Mouse (Mus musculus): ENCODE data around the gene Zfyve27. TPM values are rescaled to one million over a fixed set of nuclear protein-coding genes. Genes with fewer than 3 reads are reported as not detected.

The Zfyve27 gene
- polyA plus RNA-seq, 1 experiment from 2014 or later = 23.7 TPM

GRCm38 (mm10) chr19:42146276-42147010, 17.3 kb upstream of the Zfyve27 start:
- Histone ChIP-seq H3K4me3 (ENCODE audit: low read depth, low read length) (no peak overlapping the region), H3K27ac (ENCODE audit: low read depth, low read length) (no peak overlapping the region)

GRCm38 (mm10) chr19:42147170-42147768, 16.5 kb upstream of the Zfyve27 start, which contains the start of gene Marveld1:
Marveld1 (plus strand) TSS chr19:42147400.
- H3K4me1 ChIP-seq (ENCODE audit: control insufficient read depth, insufficient read depth, low read length) = peaks cover 6% of the 10 kb centered on the region; the same call in 1 of the 2 replicates
- H3K9ac ChIP-seq (ENCODE audit: low read length) = peak within 1 kb of the TSS; percentile 70
- peak within 1 kb of the TSS; percentile 63 for H3K4me3 ChIP-seq (ENCODE audit: low read depth, low read length)
- H3K36me3 ChIP-seq (ENCODE audit: control insufficient read depth, insufficient read depth, low read length) = no peaks in the 10 kb centered on the region
- ATAC-seq (ENCODE audit: insufficient read depth, low FRiP score, low TSS enrichment) (peak; percentile 51; the same call in 1 of the 2 replicates), DNase-seq (ENCODE audit: low spot score) (peak; percentile 48)
- peaks cover 7% of the 10 kb centered on the region for H3K27me3 ChIP-seq (ENCODE audit: control insufficient read depth, insufficient read depth, low read length)
- peak within 1 kb of the TSS; percentile 88 for H3K4me2 ChIP-seq (ENCODE audit: low read depth)
- 2% methylated on average over 31 of the region's 57 CpGs for WGBS
- H3K27ac ChIP-seq (ENCODE audit: low read depth, low read length) = 0 out of 2 replicates have a peak within 1 kb of the TSS, but pooled peaks have one; percentile 27
- H3K9me3 ChIP-seq (ENCODE audit: control insufficient read depth, low read length) = no peaks in the 10 kb centered on the region

More at GRCm38 (mm10) chr19:42146276-42147010, 17.3 kb upstream of the Zfyve27 start:
- H3K36me3 ChIP-seq (ENCODE audit: control insufficient read depth, insufficient read depth, low read length) = no peaks in the 10 kb centered on the region
- no peak for DNase-seq (ENCODE audit: low spot score)
- H3K9ac ChIP-seq (ENCODE audit: low read length) = peak overlapping the region; percentile 70; the same call in 1 of the 2 replicates
- no peaks in the 10 kb centered on the region for H3K9me3 ChIP-seq (ENCODE audit: control insufficient read depth, low read length)
- ATAC-seq (ENCODE audit: insufficient read depth, low FRiP score, low TSS enrichment) = no peak
- peaks cover 7% of the 10 kb centered on the region for H3K27me3 ChIP-seq (ENCODE audit: control insufficient read depth, insufficient read depth, low read length)
- H3K4me1 ChIP-seq (ENCODE audit: control insufficient read depth, insufficient read depth, low read length) = peaks cover 6% of the 10 kb centered on the region; the same call in 1 of the 2 replicates
- WGBS = 89% methylated on average over 9 of the region's 9 CpGs
- no peak overlapping the region; the same call in 1 of the 2 replicates for H3K4me2 ChIP-seq (ENCODE audit: low read depth)

- Histone ChIP-seq H3K4me1 (ENCODE audit: control insufficient read depth, insufficient read depth, low read length) (peaks cover 6% of the 10 kb centered on the region; the same call in 1 of the 2 replicates), H3K4me3 (ENCODE audit: low read depth, low read length) (peak overlapping the region; percentile 63), H3K9ac (ENCODE audit: low read length) (peak overlapping the region; percentile 70), H3K27ac (ENCODE audit: low read depth, low read length) (0 out of 2 replicates have a peak overlapping the region, but pooled peaks have one; percentile 27), H3K36me3 (ENCODE audit: control insufficient read depth, insufficient read depth, low read length) (no peaks in the 10 kb centered on the region), H3K27me3 (ENCODE audit: control insufficient read depth, insufficient read depth, low read length) (peaks cover 10% of the 10 kb centered on the region), H3K4me2 (ENCODE audit: low read depth) (peak overlapping the region; percentile 88), H3K9me3 (ENCODE audit: control insufficient read depth, low read length) (no peaks in the 10 kb centered on the region)
- DNase-seq (ENCODE audit: low spot score) (peak; percentile 59), ATAC-seq (ENCODE audit: insufficient read depth, low FRiP score, low TSS enrichment) (peak; percentile 42; the same call in 1 of the 2 replicates)
- 1% methylated on average over 55 of the region's 63 CpGs for WGBS
Observed at GRCm38 (mm10) chr19:42147769-42148568, 15.8 kb upstream of the Zfyve27 start.

GRCm38 (mm10) chr19:42148569-42148860, 15.2 kb upstream of the Zfyve27 start:
- 22% methylated on average over 7 of the region's 7 CpGs for WGBS
- peak overlapping the region; percentile 70 for H3K9ac ChIP-seq (ENCODE audit: low read length)
- DNase-seq (ENCODE audit: low spot score) (no peak), ATAC-seq (ENCODE audit: insufficient read depth, low FRiP score, low TSS enrichment) (no peak)
- H3K4me2 ChIP-seq (ENCODE audit: low read depth) = peak overlapping the region; percentile 88
- H3K36me3 ChIP-seq (ENCODE audit: control insufficient read depth, insufficient read depth, low read length) = no peaks in the 10 kb centered on the region
- H3K4me1 ChIP-seq (ENCODE audit: control insufficient read depth, insufficient read depth, low read length) = peaks cover 6% of the 10 kb centered on the region; the same call in 1 of the 2 replicates
- H3K4me3 ChIP-seq (ENCODE audit: low read depth, low read length) = peak overlapping the region; percentile 63
- H3K9me3 ChIP-seq (ENCODE audit: control insufficient read depth, low read length) = no peaks in the 10 kb centered on the region
- peaks cover 10% of the 10 kb centered on the region for H3K27me3 ChIP-seq (ENCODE audit: control insufficient read depth, insufficient read depth, low read length)
- no peak overlapping the region for H3K27ac ChIP-seq (ENCODE audit: low read depth, low read length)

GRCm38 (mm10) chr19:42151990-42152389, 11.8 kb upstream of the Zfyve27 start:
- 7% methylated on average over 6 of the region's 6 CpGs for WGBS
- no peaks in the 10 kb centered on the region for H3K9me3 ChIP-seq (ENCODE audit: control insufficient read depth, low read length)
- no peak overlapping the region for H3K9ac ChIP-seq (ENCODE audit: low read length)
- ATAC-seq (ENCODE audit: insufficient read depth, low FRiP score, low TSS enrichment) (peak; percentile 50; the same call in 1 of the 2 replicates), DNase-seq (ENCODE audit: low spot score) (peak; percentile 85)
- H3K27me3 ChIP-seq (ENCODE audit: control insufficient read depth, insufficient read depth, low read length) = peaks cover 8% of the 10 kb centered on the region
- no peak overlapping the region for H3K4me3 ChIP-seq (ENCODE audit: low read depth, low read length)
- H3K36me3 ChIP-seq (ENCODE audit: control insufficient read depth, insufficient read depth, low read length) = no peaks in the 10 kb centered on the region
- H3K27ac ChIP-seq (ENCODE audit: low read depth, low read length) = no peak overlapping the region
- peaks cover 6% of the 10 kb centered on the region; the same call in 1 of the 2 replicates for H3K4me1 ChIP-seq (ENCODE audit: control insufficient read depth, insufficient read depth, low read length)
- no peak overlapping the region for H3K4me2 ChIP-seq (ENCODE audit: low read depth)

- no peaks in the 10 kb centered on the region for H3K4me1 ChIP-seq (ENCODE audit: control insufficient read depth, insufficient read depth, low read length)
- H3K27ac ChIP-seq (ENCODE audit: low read depth, low read length) = no peak overlapping the region
- DNase-seq (ENCODE audit: low spot score) (no peak), ATAC-seq (ENCODE audit: insufficient read depth, low FRiP score, low TSS enrichment) (no peak)
- 0 out of 2 replicates have a peak, but pooled peaks cover 3% of the 10 kb centered on the region for H3K27me3 ChIP-seq (ENCODE audit: control insufficient read depth, insufficient read depth, low read length)
- no peak overlapping the region for H3K4me2 ChIP-seq (ENCODE audit: low read depth)
- no peak overlapping the region for H3K4me3 ChIP-seq (ENCODE audit: low read depth, low read length)
- no peak overlapping the region for H3K9ac ChIP-seq (ENCODE audit: low read length)
- no peaks in the 10 kb centered on the region for H3K36me3 ChIP-seq (ENCODE audit: control insufficient read depth, insufficient read depth, low read length)
- WGBS = 76% methylated on average over 12 of the region's 12 CpGs
- no peaks in the 10 kb centered on the region for H3K9me3 ChIP-seq (ENCODE audit: control insufficient read depth, low read length)
Observed at GRCm38 (mm10) chr19:42157493-42158237, 6.1 kb upstream of the Zfyve27 start.

- ATAC-seq (ENCODE audit: insufficient read depth, low FRiP score, low TSS enrichment) (no peak), DNase-seq (ENCODE audit: low spot score) (no peak)
- Histone ChIP-seq H3K27me3 (ENCODE audit: control insufficient read depth, insufficient read depth, low read length) (no peaks in the 10 kb centered on the region), H3K4me3 (ENCODE audit: low read depth, low read length) (no peak overlapping the region), H3K9me3 (ENCODE audit: control insufficient read depth, low read length) (no peaks in the 10 kb centered on the region), H3K36me3 (ENCODE audit: control insufficient read depth, insufficient read depth, low read length) (no peaks in the 10 kb centered on the region), H3K9ac (ENCODE audit: low read length) (no peak overlapping the region), H3K27ac (ENCODE audit: low read depth, low read length) (no peak overlapping the region), H3K4me1 (ENCODE audit: control insufficient read depth, insufficient read depth, low read length) (no peaks in the 10 kb centered on the region), H3K4me2 (ENCODE audit: low read depth) (no peak overlapping the region)
- WGBS = 70% methylated on average over 13 of the region's 13 CpGs
Observed at GRCm38 (mm10) chr19:42158246-42159017, 5.3 kb upstream of the Zfyve27 start.

All from neural tube, embryonic 11.5 days (tissue).